Mouse (Mus musculus) frontal cortex, adult (tissue): Measurements from ENCODE around the gene Timp3.

Experiments
- ATAC-seq: cut with Nextera tagmentation; 2 replicates; pipeline ENCODE4 v1.9.2; 2017; ENCODE audit warnings: mild to moderate bottlenecking, moderate library complexity, mixed read lengths; ENCODE audit not compliant: low TSS enrichment

Timp3 gene

GRCm38 (mm10) chr10:86328691-86329090 lies 28.5 kb downstream of the Timp3 start:
- ATAC-seq, result no peak

- ATAC-seq, result no peak
Measured at GRCm38 (mm10) chr10:86329241-86329882, 29.2 kb downstream of the Timp3 start.

- ATAC-seq, result no peak
Measured at GRCm38 (mm10) chr10:86330993-86331680, 31.0 kb downstream of the Timp3 start.

- ATAC-seq, result peak; percentile 62
Measured at GRCm38 (mm10) chr10:86331681-86332281, 31.6 kb downstream of the Timp3 start.

DNA sequence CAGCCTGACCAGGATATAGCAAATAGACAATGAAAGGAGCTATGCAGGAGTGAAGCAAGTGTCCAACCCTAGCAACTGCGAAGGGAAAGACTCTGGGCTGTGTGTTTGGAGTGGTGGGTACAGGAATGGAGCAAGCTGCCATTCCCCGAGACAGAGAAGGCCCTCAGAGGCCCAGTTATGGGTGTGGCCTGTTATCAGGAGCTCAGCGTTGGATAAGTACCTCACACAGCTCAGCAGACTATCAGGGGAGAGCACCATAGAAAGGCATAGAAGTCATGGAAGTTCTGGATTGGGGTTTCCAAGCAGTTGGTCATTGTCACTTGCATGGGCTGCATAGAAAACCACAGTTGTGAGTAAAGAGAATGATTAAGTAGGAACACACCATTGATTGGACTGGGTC lies 32.8 kb downstream of the Timp3 start:
- ATAC-seq, result no peak

- no peak for ATAC-seq
Measured at GRCm38 (mm10) chr10:86334581-86334980, 34.4 kb downstream of the Timp3 start.

- ATAC-seq, result no peak
Measured at GRCm38 (mm10) chr10:86336506-86336905, 36.3 kb downstream of the Timp3 start.

DNA sequence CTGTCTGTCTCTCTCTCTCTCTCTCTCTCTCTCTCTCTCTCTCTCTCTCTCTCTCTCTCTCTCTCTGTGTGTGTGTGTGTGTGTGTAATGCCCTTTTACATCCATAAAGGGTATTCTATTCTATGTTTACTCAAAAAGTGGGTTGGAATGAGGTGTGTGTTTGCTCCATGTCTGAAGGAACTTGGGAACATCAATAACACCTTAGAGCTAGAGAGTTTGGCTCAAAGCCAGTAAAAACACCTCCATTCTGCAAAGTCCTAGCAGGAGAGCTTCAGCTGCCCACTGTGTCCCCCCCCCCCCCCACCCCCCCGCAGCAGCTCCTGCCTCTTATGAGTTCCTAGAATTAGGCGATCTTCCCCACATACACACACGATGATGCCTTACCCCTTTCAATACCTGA lies 37.1 kb downstream of the Timp3 start:
- no peak for ATAC-seq

GRCm38 (mm10) chr10:86338121-86338715 lies 38.0 kb downstream of the Timp3 start:
- ATAC-seq, result no peak

DNA sequence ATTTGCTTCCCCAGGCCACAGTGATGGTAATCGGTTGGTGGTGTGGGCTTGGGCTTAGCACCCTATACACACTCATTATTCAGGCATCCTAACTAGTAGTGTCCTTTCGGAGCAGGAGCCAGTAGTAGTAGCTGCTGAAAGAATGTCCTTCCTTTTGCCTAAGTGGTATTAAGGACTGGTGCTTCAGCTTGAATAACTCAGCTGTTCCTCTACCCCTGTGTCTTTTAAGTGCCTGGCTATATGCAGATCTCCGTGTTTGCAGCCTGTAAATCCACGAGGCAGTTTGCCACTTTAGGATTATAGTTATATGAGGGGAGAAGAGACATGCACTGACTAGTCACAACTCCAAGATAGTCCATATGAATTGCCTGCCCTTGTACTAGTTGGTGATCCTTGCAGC lies 38.9 kb downstream of the Timp3 start:
- no peak for ATAC-seq

GRCm38 (mm10) chr10:86339649-86340379 lies 39.6 kb downstream of the Timp3 start:
- ATAC-seq, result peak; percentile 60

DNA sequence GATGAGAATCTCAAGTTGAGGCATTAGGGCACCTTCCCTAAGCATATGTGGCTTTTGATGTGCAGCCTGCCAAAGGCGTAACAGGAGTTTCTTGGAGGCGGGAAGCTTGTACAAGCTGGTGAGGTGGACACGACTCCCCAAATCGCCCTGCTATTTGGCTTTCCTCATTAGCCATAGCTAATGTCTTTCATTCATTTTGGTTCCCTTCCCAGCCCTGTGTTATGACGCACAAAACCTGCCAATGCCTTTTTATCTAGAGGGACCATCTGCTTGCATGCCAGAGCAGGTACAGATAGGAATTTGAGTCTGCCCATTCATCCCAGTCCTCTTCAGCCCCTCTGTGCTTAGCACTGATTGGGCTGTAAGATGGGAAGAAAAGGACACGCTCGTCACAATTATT lies 40.2 kb downstream of the Timp3 start:
- ATAC-seq, result no peak

DNA sequence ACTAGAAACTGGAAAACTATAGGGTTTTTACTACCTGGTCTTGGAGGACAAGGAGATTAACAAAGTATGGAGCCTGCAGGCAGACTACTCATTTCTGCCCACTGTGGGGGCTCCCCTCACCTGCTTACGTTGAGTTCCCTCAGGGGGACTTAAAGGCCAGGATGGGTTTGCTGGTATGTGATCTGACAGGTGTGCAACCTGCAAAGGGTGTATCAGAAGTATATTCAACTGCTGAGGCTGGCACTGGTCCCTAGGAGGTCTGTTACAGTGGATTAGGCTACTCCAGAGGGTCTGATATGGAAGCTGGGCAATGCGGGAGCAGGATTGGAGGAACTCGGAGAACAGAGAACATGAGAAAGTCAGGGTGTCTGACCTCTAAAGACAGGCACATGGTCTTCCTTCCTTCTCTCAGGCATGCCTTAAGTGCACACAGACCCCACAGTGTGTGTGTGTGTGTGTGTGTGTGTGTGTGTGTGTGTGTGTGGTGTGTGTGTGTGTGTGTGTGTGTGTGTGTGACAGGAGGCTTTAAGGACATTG lies 40.9 kb downstream of the Timp3 start:
- no peak for ATAC-seq

DNA sequence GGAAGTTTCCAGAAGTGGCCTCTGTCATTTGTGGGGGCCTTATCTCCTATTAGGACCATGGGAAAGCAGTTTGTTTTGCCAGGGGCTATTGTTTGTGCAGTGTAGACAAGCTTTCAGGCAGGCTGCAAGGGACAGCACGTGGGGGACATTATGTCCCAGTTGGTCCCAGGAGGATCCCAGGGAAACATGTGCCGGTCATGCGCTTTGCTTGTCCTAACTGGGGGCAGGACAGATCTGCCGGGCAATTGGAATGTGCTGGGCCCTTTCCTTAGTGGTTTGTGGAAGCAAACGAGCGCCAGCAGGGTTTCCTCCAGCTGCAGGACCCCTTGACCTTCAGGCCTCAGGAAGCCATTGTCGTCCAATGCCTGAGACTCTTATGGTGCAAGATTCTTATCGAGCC lies 41.4 kb downstream of the Timp3 start:
- ATAC-seq, result no peak

- no peak for ATAC-seq
Measured at GRCm38 (mm10) chr10:86342151-86342550, 42.0 kb downstream of the Timp3 start.

- no peak for ATAC-seq
Measured at GRCm38 (mm10) chr10:86342713-86343112, 42.5 kb downstream of the Timp3 start.

DNA sequence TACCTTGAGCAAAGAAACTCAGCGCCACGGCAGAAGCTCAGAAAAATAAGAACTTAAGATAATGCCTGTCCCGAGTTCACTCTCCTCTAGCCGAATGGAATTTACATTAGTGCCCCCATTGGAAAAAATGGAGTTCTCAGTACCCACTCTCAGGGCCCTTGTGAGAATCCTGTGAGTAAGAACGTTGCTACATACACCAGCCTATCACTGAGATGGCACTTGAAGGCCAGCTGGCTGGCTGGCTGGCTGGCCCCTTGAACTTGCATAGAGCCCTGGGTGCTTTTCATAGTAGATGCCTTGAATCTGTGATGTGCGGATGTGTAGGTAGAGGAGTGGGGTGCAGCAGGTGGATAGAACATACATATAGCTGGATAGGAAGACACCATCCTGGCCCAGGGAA lies 43.2 kb downstream of the Timp3 start:
- no peak for ATAC-seq

GRCm38 (mm10) chr10:86343931-86344330 lies 43.8 kb downstream of the Timp3 start:
- no peak for ATAC-seq

- ATAC-seq, result no peak
Measured at GRCm38 (mm10) chr10:86344654-86345053, 44.5 kb downstream of the Timp3 start.

- no peak for ATAC-seq
Measured at GRCm38 (mm10) chr10:86345645-86346044, 45.5 kb downstream of the Timp3 start.

DNA sequence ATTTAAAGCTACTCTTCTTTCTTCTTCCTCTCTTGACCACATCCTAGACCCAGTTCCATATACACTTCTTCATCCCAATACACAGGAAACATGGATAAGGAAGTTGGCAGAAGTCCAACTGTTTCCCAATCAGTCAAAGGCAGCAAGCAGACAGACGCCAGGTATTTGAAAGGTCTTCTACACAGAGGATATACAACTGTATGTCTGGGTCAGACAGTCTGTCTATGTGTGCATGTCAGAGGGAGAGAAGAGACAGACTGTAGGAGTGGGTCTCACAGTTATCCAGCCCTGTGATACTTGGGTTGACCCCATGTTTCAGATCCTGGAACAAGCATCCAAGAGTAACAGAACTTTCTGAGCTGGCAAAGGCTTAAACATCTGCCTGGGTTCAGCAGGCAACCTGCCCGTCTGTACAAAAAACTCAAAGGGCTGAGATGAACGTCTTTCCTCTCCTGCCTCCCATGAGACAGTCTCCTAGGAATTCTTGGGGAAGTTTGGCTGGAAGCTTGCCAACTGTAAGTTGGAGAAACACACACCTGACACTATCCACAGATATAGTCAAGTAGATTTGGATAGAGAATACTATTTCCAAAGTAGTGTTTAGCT lies 46.2 kb downstream of the Timp3 start:
- ATAC-seq, result no peak

- no peak for ATAC-seq
Measured at GRCm38 (mm10) chr10:86351287-86351686, 51.1 kb downstream of the Timp3 start.
